In the genomic region with DNA sequence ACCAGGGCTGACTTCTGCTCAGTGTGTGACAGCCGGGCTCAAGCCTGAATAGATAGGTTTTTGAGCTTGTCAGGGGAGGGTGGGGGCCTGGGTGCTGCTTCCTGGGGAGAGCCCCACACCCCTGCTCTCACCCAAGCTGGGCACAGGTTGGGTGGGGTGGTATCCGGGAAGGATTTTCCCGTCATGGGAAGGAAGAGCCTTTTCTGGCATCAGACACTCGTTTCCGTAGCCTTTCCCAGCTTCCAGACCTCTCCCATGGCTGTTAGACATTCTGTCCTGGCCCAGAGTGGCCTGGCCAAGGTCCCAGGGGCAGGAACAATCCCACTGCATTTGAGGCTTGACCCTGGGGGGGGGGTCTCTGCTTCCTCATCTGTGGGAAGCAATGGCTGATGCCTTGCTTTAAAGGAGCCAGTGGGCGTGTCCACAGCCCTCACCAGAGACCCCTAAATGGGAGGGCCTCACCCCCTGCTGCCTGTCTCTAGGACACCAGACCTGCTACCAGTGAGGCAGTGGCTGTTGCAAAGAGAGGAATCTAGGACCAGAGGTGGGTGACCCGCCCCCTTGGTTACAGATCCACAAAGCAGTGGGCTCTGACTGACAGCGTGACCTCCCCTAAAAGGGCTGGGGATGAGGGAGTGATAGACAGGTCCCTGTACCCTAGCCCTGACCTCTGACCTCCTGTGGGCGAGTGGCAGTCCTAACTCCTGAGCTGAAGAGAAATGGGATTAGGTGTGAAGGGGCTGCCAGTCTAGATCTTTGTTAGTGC, we compare ENCODE assay signal across 9 mouse cellular contexts. TPM values are rescaled to one million over a fixed set of nuclear protein-coding genes. Genes with fewer than 3 reads are reported as not detected.
A peak's percentile ranks its signal among the peaks of the same experiment; 100 is the strongest.
DNase-seq lines count a peak whose midpoint lies in the region; ATAC-seq and TF ChIP-seq lines count a peak whose summit lies in the region.
"Had no signal": no experiment of that assay in that cellular context is flagged by ENCODE, and none has a peak within 500 bp of the region (broad histone marks: within the 10 kb centered on the region; RNA-seq: fewer than 3 reads in every experiment).

No protein-coding gene starts in this region.

- no peaks in the 10 kb centered on the region for H3K79me2 ChIP-seq in liver, adult 2 months (ENCODE audit: control insufficient read depth, insufficient read depth, low read length)

- TF ChIP-seq POLR2A in liver, adult 2 months (IDR thresholded peaks at IDR 0.05; ENCODE audit: extremely low read depth, insufficient read depth, low read length), result no peak
- no peak for TF ChIP-seq POLR2A in small intestine, adult 2 months (IDR thresholded peaks at IDR 0.05; ENCODE audit: low read depth, low read length)

- H3K36me3 ChIP-seq in liver, adult 2 months (ENCODE audit: control insufficient read depth, insufficient read depth, low read length), result no peaks in the 10 kb centered on the region
- no peaks in the 10 kb centered on the region for H3K36me3 ChIP-seq in heart, embryonic 16.5 days (ENCODE audit: control insufficient read depth, insufficient read depth)
- H3K36me3 ChIP-seq in small intestine, adult 2 months (ENCODE audit: control insufficient read depth, insufficient read depth, low read length), result no peaks in the 10 kb centered on the region

- WGBS in liver, adult 2 months, result 76% methylated on average over 9 of the region's 9 CpGs
- 63% methylated on average over 9 of the region's 9 CpGs for WGBS in heart, embryonic 16.5 days
- WGBS in small intestine, adult 2 months, result 81% methylated on average over 9 of the region's 9 CpGs

- H3K27ac ChIP-seq in liver, adult 2 months (replicated peaks; ENCODE audit: insufficient read depth, low read depth, low read length), result peak overlapping the region; percentile 46
- H3K27ac ChIP-seq in heart, embryonic 16.5 days (ENCODE audit: low read length), result peak overlapping the region; percentile 34
- H3K27ac ChIP-seq in small intestine, adult 2 months (ENCODE audit: insufficient read depth, low read depth, low read length), result peak overlapping the region; percentile 21

- H3K4me2 ChIP-seq in heart, embryonic 16.5 days (ENCODE audit: low read depth, low read length), result no peak overlapping the region

- no peak overlapping the region for H3K9ac ChIP-seq in liver, adult 2 months (ENCODE audit: low read depth, low read length)
- H3K9ac ChIP-seq in heart, embryonic 16.5 days (ENCODE audit: low read length), result no peak overlapping the region

- no peak for TF ChIP-seq CTCF in liver, adult 2 months (IDR thresholded peaks at IDR 0.05; ENCODE audit: low read depth, low read length)
- TF ChIP-seq CTCF in small intestine, adult 2 months (IDR thresholded peaks at IDR 0.05; ENCODE audit: extremely low read depth, insufficient read length, insufficient replicate concordance, low read depth, low read length), result no peak

- ATAC-seq in heart, embryonic 16.5 days (replicated peaks; ENCODE audit: extremely low read depth, insufficient read depth, low FRiP score), result no peak
- no peak for ATAC-seq in activated CD4-positive, CD25-positive, alpha-beta regulatory T cell, adult 4 months

- DNase-seq in liver, adult 2 months (ENCODE audit: extremely low read depth, low read depth, low spot score), result no peak
- DNase-seq in liver, result no peak
- peak; percentile 61 to 74 for DNase-seq in kidney, postnatal 36 days
- DNase-seq in cerebellum, adult 11-12 months, result no peak
- DNase-seq in layer of hippocampus, postnatal 25 days (ENCODE audit: extremely low spot score in 1 of 2, low spot score in 1 of 2), result no peak
- DNase-seq: right cerebral cortex, postnatal 14 days had no signal

- H3K4me1 ChIP-seq in liver, adult 2 months (ENCODE audit: control insufficient read depth, insufficient read depth, low read length), result peaks cover 7% of the 10 kb centered on the region; the same call in 1 of the 2 replicates
- H3K4me1 ChIP-seq in heart, embryonic 16.5 days (ENCODE audit: control insufficient read depth, insufficient read depth, low read length), result peaks cover 51% of the 10 kb centered on the region
- peaks cover 16% of the 10 kb centered on the region for H3K4me1 ChIP-seq in small intestine, adult 2 months (ENCODE audit: control insufficient read depth, insufficient read depth, insufficient read length, low read length)

- H3K4me3 ChIP-seq in liver, adult 2 months (ENCODE audit: insufficient read depth, low read depth, low read length), result no peak overlapping the region
- H3K4me3 ChIP-seq in heart, embryonic 16.5 days (ENCODE audit: low read length), result no peak overlapping the region
- H3K4me3 ChIP-seq in small intestine, adult 2 months (ENCODE audit: low read depth, low read length), result no peak overlapping the region

- no peaks in the 10 kb centered on the region for H3K27me3 ChIP-seq in liver, adult 2 months (ENCODE audit: control insufficient read depth, insufficient read depth, low read length)
- no peaks in the 10 kb centered on the region for H3K27me3 ChIP-seq in heart, embryonic 16.5 days (ENCODE audit: control insufficient read depth, insufficient read depth, low read length)
- no peaks in the 10 kb centered on the region for H3K27me3 ChIP-seq in small intestine, adult 2 months (ENCODE audit: control insufficient read depth, insufficient read depth, low read length)

- no peaks in the 10 kb centered on the region for H3K9me3 ChIP-seq in heart, embryonic 16.5 days (replicated peaks; ENCODE audit: control insufficient read depth, low read length)

RNA-seq across cellular contexts. Expression of a gene that starts 13.2 kb away (rescaled TPM):
- total RNA-seq in liver, adult 2 months (2014; rRNA removed), result 3.5 and 4.6 TPM in 2 replicates
- polyA plus RNA-seq in liver, adult 2 months (2012; rRNA removed), result 6.7 and 8.9 TPM in 2 replicates
- 3.9 and 4.7 TPM in 2 replicates for polyA plus RNA-seq in heart, embryonic 16.5 days (2015; fragmentation: Nextera tagmentation; extraction: Ambion mirVana)
- 24.2 and 30.7 TPM in 2 replicates for polyA plus RNA-seq in small intestine, adult 2 months (2012; rRNA removed)
- total RNA-seq in layer of hippocampus, postnatal 25 days (2021), result 1 to 10 TPM; 2.9 to 4.2 TPM
- polyA plus RNA-seq in activated CD4-positive, CD25-positive, alpha-beta regulatory T cell, adult 4 months (2017; shearing (Covaris generic)), result not detected

RNA-seq across cellular contexts. Expression of a gene that starts 17.5 kb away (rescaled TPM):
- total RNA-seq in liver, adult 2 months (2014; rRNA removed), result 3.2 and 6.3 TPM in 2 replicates
- 5.5 and 7.1 TPM in 2 replicates for polyA plus RNA-seq in liver, adult 2 months (2012; rRNA removed)
- 0.39 TPM in 2 replicates for polyA plus RNA-seq in heart, embryonic 16.5 days (2015; fragmentation: Nextera tagmentation; extraction: Ambion mirVana)
- 0.13 and 0.17 TPM in 2 replicates for polyA plus RNA-seq in small intestine, adult 2 months (2012; rRNA removed)
- not detected for total RNA-seq in layer of hippocampus, postnatal 25 days (2021)
- polyA plus RNA-seq in activated CD4-positive, CD25-positive, alpha-beta regulatory T cell, adult 4 months (2017; shearing (Covaris generic)), result 1 to 10 TPM in 1 of 2 experiments, not detected in 1; 1.1 TPM

RNA-seq across cellular contexts. Expression of a gene that starts 27.7 kb away (rescaled TPM):
- 982 and 1,378 TPM in 2 replicates for total RNA-seq in liver, adult 2 months (2014; rRNA removed)
- 3,567 and 4,585 TPM in 2 replicates for polyA plus RNA-seq in liver, adult 2 months (2012; rRNA removed)
- polyA plus RNA-seq in heart, embryonic 16.5 days (2015; fragmentation: Nextera tagmentation; extraction: Ambion mirVana), result 3.3 and 3.9 TPM in 2 replicates
- polyA plus RNA-seq in small intestine, adult 2 months (2012; rRNA removed), result 2.8 and 48.7 TPM in 2 replicates
- 10 to 100 TPM; 57.8 to 66.2 TPM for total RNA-seq in layer of hippocampus, postnatal 25 days (2021)
- not detected for polyA plus RNA-seq in activated CD4-positive, CD25-positive, alpha-beta regulatory T cell, adult 4 months (2017; shearing (Covaris generic))

Comparison
In these comparisons a context has a peak if more than half of its experiments do, and no peak if none do; other contexts are left out.
1. DNase-seq: peak in kidney, postnatal 36 days (2 of 2); none in liver, adult 2 months (single experiment), liver (single experiment), cerebellum, adult 11-12 months (single experiment) and layer of hippocampus, postnatal 25 days (0 of 2).
2. RNA of a gene that starts 27.7 kb away (polyA plus RNA-seq): 3,567 to 4,585 TPM in liver, adult 2 months; 3.3 to 3.9 TPM in heart, embryonic 16.5 days, 2.8 to 48.7 TPM in small intestine, adult 2 months and not detected in activated CD4-positive, CD25-positive, alpha-beta regulatory T cell, adult 4 months; every median in the first group is over 10 times any median in the second.
3. Peak in every context shown above with its lines, with median percentiles within 50 percentile points of each other: H3K27ac ChIP-seq.